Mouse (Mus musculus): ENCODE measurements around the gene Slc2a9. TPM values are rescaled to one million over a fixed set of nuclear protein-coding genes. Genes with fewer than 3 reads are reported as not detected.

The Slc2a9 gene
- polyA plus RNA-seq, 1 experiment = 9.7 TPM

- Histone ChIP-seq H3K4me3 (ENCODE audit: insufficient read depth, low read depth, low read length) (no peak overlapping the region), H3K36me3 (ENCODE audit: control insufficient read depth, insufficient read depth, low read length) (no peaks in the 10 kb centered on the region), H3K27ac (ENCODE audit: insufficient read depth, low read depth, low read length) (no peak overlapping the region), H3K4me1 (ENCODE audit: control insufficient read depth, insufficient read depth, low read length) (no peaks in the 10 kb centered on the region), H3K27me3 (replicated peaks; ENCODE audit: control insufficient read depth, insufficient read depth, low read length) (no peaks in the 10 kb centered on the region)
- no peak for DNase-seq
- TF ChIP-seq CTCF (conservative IDR thresholded peaks at IDR 0.05; ENCODE audit: insufficient read depth, insufficient read length, low read depth, low read length) = no peak
- no peak for TF ChIP-seq POLR2A (IDR thresholded peaks at IDR 0.05; ENCODE audit: low read depth, low read length)
- WGBS = 90% methylated on average over 12 of the region's 12 CpGs
Measured at GRCm38 (mm10) chr5:38301761-38302411, 201.1 kb downstream of the Slc2a9 start.

Other genes with a start within 250 kb of the Slc2a9 start
- 33.3 and 40.6 TPM in 2 replicates for gene Tmem128, start 243.0 kb downstream of the Slc2a9 start, polyA plus RNA-seq (2012; rRNA removed)
- 3.3 and 5.1 TPM in 2 replicates for gene Otop1, start 227.2 kb downstream of the Slc2a9 start, polyA plus RNA-seq (2012; rRNA removed)
- not detected in 2 replicates for gene Drd5, start 183.8 kb downstream of the Slc2a9 start, polyA plus RNA-seq (2012; rRNA removed)
- gene Wdr1, start 60.1 kb upstream of the Slc2a9 start, polyA plus RNA-seq (2012; rRNA removed) = 115 and 122 TPM in 2 replicates
- 1.0 and 1.2 TPM in 2 replicates for gene Zfp518b, start 181.7 kb upstream of the Slc2a9 start, polyA plus RNA-seq (2012; rRNA removed)

All from kidney, adult 2 months (tissue).